Mouse (Mus musculus) brain, embryonic 14.5 days (tissue): ENCODE data around the gene Ubash3a. TPM values are rescaled to one million over a fixed set of nuclear protein-coding genes. Genes with fewer than 3 reads are reported as not detected.

Experiments
- DNase-seq: peaks from one replicate; pipeline ENCODE4 v3.0.0-alpha.2; 2011; ENCODE audit warnings: low read depth
- CTCF ChIP-seq: fragments of 200-500 bp; IDR thresholded peaks from 2 replicates; pipeline ENCODE4 v1.5.1; 2012; ENCODE audit warnings: inconsistent platforms, mild to moderate bottlenecking, moderate library complexity, borderline replicate concordance; ENCODE audit not compliant: insufficient read depth, insufficient read length; ENCODE audit errors: extremely low read depth
- POLR2A ChIP-seq: fragments of 200-500 bp; IDR thresholded peaks from 2 replicates; pipeline ENCODE4 v1.6.1; 2012; ENCODE audit warnings: mild to moderate bottlenecking, inconsistent platforms, borderline replicate concordance; ENCODE audit not compliant: poor library complexity, insufficient read depth, insufficient read length, severe bottlenecking; ENCODE audit errors: extremely low read depth
- polyA plus RNA-seq: library from polyadenylated mRNA; depleted of rRNA; stranded (reverse); fragments of >200 nt; gene quantifications from 2 replicates; pipeline ENCODE4 v1.2.3, GENCODE M21; 2012

Gene Ubash3a
- polyA plus RNA-seq, 1 experiment, result 0.03 TPM

DNA sequence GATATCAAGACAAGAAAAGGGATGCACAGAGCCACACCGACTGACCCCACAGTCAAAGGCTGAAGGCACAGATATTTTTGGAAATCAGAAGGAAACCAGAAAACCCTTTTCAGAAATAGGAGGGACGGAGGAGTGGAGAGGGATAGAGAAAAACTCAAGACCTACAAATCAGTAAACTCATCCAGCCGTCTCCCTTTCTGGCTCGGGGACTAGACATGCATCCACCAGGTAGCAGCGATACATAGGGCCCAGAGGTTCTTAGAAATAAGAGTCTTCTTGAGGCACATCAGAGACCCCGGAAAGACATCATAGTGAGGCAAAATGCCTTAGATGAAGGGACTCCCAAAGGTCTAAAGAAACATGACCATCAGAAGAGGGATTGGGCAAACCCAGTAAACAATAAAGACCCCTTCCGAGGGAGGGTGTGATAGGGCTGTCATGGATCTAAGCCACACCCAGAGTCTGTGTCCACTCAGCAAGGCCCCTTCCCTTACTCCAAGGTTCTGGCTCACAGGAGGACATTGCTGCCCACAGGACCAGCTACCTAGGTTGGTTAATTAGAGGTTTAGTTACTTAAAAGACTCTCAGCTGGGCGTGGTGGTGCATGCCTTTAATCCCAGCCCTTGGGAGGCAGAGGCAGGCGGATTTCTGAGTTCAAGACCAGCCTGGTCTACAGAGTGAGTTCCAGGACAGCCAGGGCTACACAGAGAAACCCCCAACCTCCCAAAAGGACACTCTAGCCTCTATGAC lies 64.9 kb downstream of the Ubash3a start:
- no peak for TF ChIP-seq CTCF
- no peak for TF ChIP-seq POLR2A
- no peak for DNase-seq

DNA sequence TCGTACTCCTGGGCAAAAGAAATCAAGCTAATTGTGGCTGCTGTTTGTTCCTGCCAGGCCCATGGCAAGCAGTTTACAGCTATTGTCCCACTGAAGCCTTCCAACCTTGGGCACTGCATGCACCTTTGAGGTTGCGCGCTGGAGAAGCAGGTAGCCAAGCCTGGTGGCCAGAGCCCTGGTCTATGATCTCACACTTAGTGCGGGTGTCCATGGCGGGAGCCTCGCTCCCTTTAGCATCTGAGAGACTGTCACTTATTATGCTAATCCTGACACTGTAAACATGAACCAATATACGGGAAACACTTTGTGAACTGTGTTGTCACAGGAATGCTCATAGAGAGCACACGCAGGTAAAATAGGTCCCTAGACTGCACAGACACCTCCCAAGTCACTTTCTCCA lies 66.0 kb downstream of the Ubash3a start:
- no peak for DNase-seq
- TF ChIP-seq POLR2A (no peak), CTCF (no peak)

DNA sequence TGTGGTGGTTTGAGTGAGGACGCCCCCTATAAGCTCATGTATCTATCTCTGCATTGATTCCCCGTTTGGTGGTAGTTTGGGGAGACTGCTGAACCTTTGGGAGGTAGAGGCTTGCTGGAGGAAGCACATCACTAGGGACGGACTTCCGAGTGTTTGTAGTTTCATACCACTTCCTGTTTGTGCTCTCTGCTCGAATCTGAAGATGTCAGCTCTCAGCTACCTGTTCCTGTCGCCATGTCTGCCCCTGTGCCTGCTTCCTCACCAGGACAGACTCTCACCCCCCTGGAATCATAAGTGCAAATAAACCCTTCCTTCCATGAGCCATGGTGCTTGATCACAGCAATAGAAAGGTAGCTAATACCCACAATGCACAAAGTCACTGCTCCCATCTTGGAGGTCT lies 67.5 kb downstream of the Ubash3a start:
- no peak for TF ChIP-seq POLR2A
- no peak for TF ChIP-seq CTCF
- DNase-seq, result no peak

GRCm38 (mm10) chr17:31276207-31276921 lies 68.7 kb downstream of the Ubash3a start:
- TF ChIP-seq CTCF (no peak), POLR2A (no peak)
- no peak for DNase-seq

DNA sequence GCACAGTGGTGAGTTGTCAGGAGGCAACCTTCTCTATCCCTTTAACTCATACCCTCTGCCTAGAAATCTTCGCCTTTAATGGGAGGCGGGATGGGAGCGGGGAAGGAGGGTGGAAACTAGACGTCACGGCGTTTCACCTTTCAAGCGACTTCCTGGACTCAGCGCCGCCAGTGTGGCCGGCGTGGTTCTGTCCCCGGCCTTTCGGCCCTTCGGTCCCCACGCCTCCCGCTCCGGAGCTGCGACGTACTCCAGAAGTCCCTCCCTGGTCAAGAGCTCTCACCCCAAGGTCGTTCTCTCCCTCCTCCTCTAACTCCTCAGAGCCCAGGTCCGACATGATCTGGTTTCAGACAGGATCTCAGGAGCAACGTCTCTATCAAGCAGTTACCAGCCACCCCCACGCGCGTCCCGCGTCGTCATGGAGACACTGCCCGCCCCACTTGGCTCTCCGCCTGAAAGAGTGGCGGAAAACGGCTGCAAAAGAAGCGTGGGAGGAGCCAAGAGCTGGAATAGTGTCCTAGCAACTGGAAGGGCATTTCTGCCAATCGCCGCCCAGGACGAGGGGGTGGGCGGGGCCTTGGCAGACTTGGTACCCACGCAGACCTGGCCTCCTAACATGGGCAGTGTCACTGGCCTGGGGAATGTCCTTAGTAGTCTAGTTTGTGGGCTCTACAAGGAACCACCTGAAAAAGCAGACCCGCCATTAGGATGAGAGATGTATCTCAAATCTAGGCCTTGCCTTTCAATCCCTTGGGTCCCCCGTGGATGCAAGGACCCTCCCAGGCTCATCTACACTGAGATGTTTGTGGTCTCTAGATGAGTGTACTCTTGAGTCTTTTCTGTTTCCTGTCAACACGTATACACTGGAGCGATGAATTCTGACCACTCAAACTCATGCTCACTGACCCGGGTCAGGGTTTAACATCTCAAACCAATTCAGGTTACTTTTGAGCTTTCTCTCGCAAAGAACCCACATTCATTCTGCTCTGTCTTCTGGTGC lies 69.5 kb downstream of the Ubash3a start, which contains the start of gene Rsph1:
Rsph1 (minus strand) TSS at position 462 of the 997 bp plus-strand sequence.
- peak; percentile 96 for DNase-seq
- TF ChIP-seq POLR2A (no peak), CTCF (no peak)

DNA sequence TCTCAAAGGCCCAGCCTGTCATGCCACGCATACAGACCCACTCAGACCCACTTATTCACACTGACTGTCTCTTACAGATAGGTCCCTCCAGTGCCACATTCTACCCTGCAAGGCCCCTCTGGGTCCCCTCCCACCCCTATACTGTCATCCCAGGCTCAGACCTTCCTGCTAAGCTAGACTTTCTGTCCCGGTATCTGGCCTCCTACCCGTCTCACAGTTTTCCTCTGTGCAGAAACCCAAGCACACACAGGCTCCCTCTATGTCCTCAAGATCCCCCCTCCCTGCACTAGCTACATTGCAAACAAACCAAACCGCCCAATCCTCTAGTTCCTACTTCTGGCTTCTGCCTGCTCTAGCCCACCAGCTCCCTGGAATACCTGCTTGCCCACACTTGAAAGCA lies 70.3 kb downstream of the Ubash3a start:
- DNase-seq, result no peak

DNA sequence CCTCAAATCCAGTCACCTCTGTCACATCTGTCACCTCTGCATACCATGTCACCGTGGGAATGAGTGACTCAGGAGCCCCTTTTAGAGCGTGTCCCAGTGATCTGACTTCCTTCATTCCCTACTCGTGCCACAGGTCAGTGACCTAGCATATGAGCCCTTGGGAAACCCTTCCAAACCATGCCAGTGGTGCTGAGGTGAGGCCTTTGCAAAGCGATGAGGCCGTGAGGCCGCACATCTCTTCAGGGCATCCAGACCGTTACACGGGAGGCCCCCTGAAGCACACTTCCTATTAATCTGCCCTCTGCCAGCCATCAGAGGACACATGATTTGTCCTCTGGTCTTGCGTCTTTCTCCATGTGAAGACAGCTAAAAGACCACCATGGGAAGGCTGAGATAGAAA lies 71.9 kb downstream of the Ubash3a start:
- TF ChIP-seq CTCF (no peak), POLR2A (no peak)
- DNase-seq, result no peak

More for the DNA sequence above, 70.3 kb downstream of the Ubash3a start:
- no peak for TF ChIP-seq CTCF
- TF ChIP-seq POLR2A, result no peak

GRCm38 (mm10) chr17:31280269-31280668 lies 72.6 kb downstream of the Ubash3a start:
- TF ChIP-seq CTCF, result no peak
- no peak for TF ChIP-seq POLR2A
- DNase-seq, result no peak

GRCm38 (mm10) chr17:31281830-31282686 lies 74.4 kb downstream of the Ubash3a start:
- peak; percentile 47 for DNase-seq
- TF ChIP-seq POLR2A (no peak), CTCF (no peak; the same call in 1 of the 2 replicates)

DNA sequence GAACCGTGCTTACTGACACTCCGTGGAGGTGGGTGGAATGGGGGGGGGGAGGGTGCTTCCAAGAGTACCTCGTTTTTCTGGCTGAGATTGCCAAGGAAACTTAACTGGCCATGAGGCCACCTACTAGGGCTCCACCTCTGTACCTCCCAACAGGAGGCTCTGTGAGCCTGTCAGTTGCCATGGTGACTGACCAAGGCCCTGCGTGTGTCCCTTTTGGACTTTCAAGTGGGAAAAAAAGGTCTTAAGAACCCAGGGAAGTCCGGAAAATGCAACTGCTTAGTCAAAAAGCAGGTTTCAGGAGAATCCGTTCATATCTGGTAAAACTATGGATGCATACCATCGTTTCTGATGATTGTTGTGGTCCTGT lies 75.0 kb downstream of the Ubash3a start:
- no peak for TF ChIP-seq CTCF
- no peak for TF ChIP-seq POLR2A
- peak; percentile 61 for DNase-seq

GRCm38 (mm10) chr17:31285867-31286266 lies 78.2 kb downstream of the Ubash3a start:
- peak; percentile 41 for DNase-seq
- TF ChIP-seq CTCF (no peak), POLR2A (no peak)

DNA sequence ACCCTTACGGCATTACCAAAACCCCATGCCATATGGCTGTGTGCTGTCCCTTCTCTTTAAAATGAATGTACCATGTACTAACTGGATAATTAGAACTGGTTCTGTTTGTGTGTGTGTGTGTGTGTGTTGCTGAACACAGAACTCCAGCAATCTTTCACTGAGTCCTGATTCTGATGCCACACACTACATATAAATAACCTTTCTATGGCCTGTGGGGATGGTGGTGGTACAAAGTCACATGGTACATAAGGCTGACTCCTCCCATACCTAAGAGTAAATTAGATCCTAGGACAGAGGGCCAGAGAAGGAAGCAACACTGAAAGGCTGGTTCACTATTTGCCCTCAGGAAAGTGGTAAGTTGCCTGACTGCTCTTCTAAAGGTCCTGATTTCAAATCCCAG lies 78.8 kb downstream of the Ubash3a start, which contains the start of gene Slc37a1:
Slc37a1 (plus strand) TSS at position 301 of the 400 bp plus-strand sequence.
- TF ChIP-seq POLR2A (no peak), CTCF (no peak)
- no peak for DNase-seq

- no peak for TF ChIP-seq CTCF
- TF ChIP-seq POLR2A, result no peak
- no peak for DNase-seq
These were observed 79.5 kb downstream of the Ubash3a start for GRCm38 (mm10) chr17:31287216-31287615.
